Mouse (Mus musculus) MEL (cell line): ENCODE measurements around the gene Hist1h2ak.

Source experiments
- BHLHE40 ChIP-seq: IDR thresholded peaks from 2 replicates; pipeline ENCODE4 v1.6.1; 2012; ENCODE audit warnings: low read depth, mild to moderate bottlenecking, inconsistent platforms, low read length, improper control_type of control experiment, borderline replicate concordance
- CTCF ChIP-seq, 3 experiments: IDR thresholded peaks in 2 of 3; conservative IDR thresholded peaks in 1 of 3; 2 replicates each; pipeline ENCODE4 v1.5.1; 2011 to 2012; ENCODE audit warnings: low read length in 3 of 3, low read depth in 2 of 3, mild to moderate bottlenecking in 2 of 3, improper control_type of control experiment in 1 of 3, inconsistent platforms in 1 of 3, mixed read lengths in 1 of 3, moderate library complexity in 1 of 3; ENCODE audit not compliant: control insufficient read depth in 1 of 3, insufficient read depth in 1 of 3, poor library complexity in 1 of 3, severe bottlenecking in 1 of 3
- EP300 ChIP-seq, 2 experiments: IDR thresholded peaks; 2 replicates each; pipeline ENCODE4 v1.6.1; 2011; ENCODE audit warnings: improper control_type of control experiment in 2 of 2, low read length in 2 of 2, low read depth in 1 of 2, mild to moderate bottlenecking in 1 of 2
- ETS1 ChIP-seq: IDR thresholded peaks from 2 replicates; pipeline ENCODE4 v1.6.1; 2012; ENCODE audit warnings: low read depth, mild to moderate bottlenecking, inconsistent platforms, low read length, improper control_type of control experiment, moderate library complexity
- GABPA ChIP-seq: IDR thresholded peaks from 2 replicates; pipeline ENCODE4 v1.6.1; 2012; ENCODE audit warnings: low read depth, mild to moderate bottlenecking, inconsistent platforms, low read length, improper control_type of control experiment, moderate library complexity
- MAZ ChIP-seq: IDR thresholded peaks from 2 replicates; pipeline ENCODE4 v1.6.1; 2012; ENCODE audit warnings: low read depth, mild to moderate bottlenecking, inconsistent platforms, low read length, improper control_type of control experiment
- MXI1 ChIP-seq: IDR thresholded peaks from 2 replicates; pipeline ENCODE4 v1.6.1; 2011; ENCODE audit warnings: mild to moderate bottlenecking, low read depth, low read length, improper control_type of control experiment
- POLR2A ChIP-seq, 2 experiments: IDR thresholded peaks; 2 replicates each; pipeline ENCODE4 v1.6.1; 2011 to 2012; ENCODE audit warnings: low read length in 2 of 2, mild to moderate bottlenecking in 2 of 2, control low read depth in 1 of 2, improper control_type of control experiment in 1 of 2, low read depth in 1 of 2, moderate library complexity in 1 of 2; ENCODE audit not compliant: control insufficient read depth in 1 of 2, insufficient read depth in 1 of 2, poor library complexity in 1 of 2
- RCOR1 ChIP-seq: IDR thresholded peaks from 2 replicates; pipeline ENCODE4 v1.6.1; 2012; ENCODE audit warnings: low read depth, mild to moderate bottlenecking, inconsistent platforms, low read length, improper control_type of control experiment
- SIN3A ChIP-seq: IDR thresholded peaks from 2 replicates; pipeline ENCODE4 v1.6.1; 2012; ENCODE audit warnings: low read length, improper control_type of control experiment, inconsistent platforms
- SMC3 ChIP-seq: IDR thresholded peaks from 2 replicates; pipeline ENCODE4 v1.6.1; 2011; ENCODE audit warnings: low read depth, low read length, improper control_type of control experiment
- TAL1 ChIP-seq: IDR thresholded peaks from 2 replicates; pipeline ENCODE4 v1.6.1; 2012; ENCODE audit warnings: mild to moderate bottlenecking, inconsistent platforms, low read length, moderate library complexity, mixed read lengths
- UBTF ChIP-seq: IDR thresholded peaks from 2 replicates; pipeline ENCODE4 v1.6.1; 2012; ENCODE audit warnings: low read depth, mild to moderate bottlenecking, inconsistent platforms, low read length, improper control_type of control experiment, moderate library complexity, borderline replicate concordance; ENCODE audit not compliant: insufficient read depth
- USF1 ChIP-seq: IDR thresholded peaks from 2 replicates; pipeline ENCODE4 v1.6.1; 2014; ENCODE audit warnings: low read depth, mild to moderate bottlenecking, inconsistent platforms, low read length, improper control_type of control experiment, moderate library complexity

GRCm38 (mm10) chr13:21710821-21711525 lies 42.7 kb downstream of the Hist1h2ak start:
- TF ChIP-seq SIN3A (no peak), TAL1 (no peak), USF1 (no peak), CTCF (IDR thresholded peaks at IDR 0.05 in 2 of 3, conservative IDR thresholded peaks at IDR 0.05 in 1 of 3; ENCODE audit: control insufficient read depth in 1 of 3, insufficient read depth in 1 of 3, low read depth in 2 of 3, low read length in 3 of 3, poor library complexity in 1 of 3, severe bottlenecking in 1 of 3) (no peak), RCOR1 (no peak), ETS1 (no peak), POLR2A (IDR thresholded peaks at IDR 0.05; ENCODE audit: control insufficient read depth in 1 of 2, insufficient read depth in 1 of 2, low read depth in 1 of 2, low read length in 2 of 2, poor library complexity in 1 of 2) (no peak), GABPA (no peak), MXI1 (no peak), MAZ (no peak), BHLHE40 (no peak), SMC3 (no peak), EP300 (IDR thresholded peaks at IDR 0.05; ENCODE audit: low read depth in 1 of 2, low read length in 2 of 2) (no peak), UBTF (no peak)
